Mouse (Mus musculus): ENCODE measurements around the gene Sh3d21. TPM values are rescaled to one million over a fixed set of nuclear protein-coding genes. Genes with fewer than 3 reads are reported as not detected.

The Sh3d21 gene
- polyA plus RNA-seq, 1 experiment from 2014 or later: 0.89 TPM

DNA sequence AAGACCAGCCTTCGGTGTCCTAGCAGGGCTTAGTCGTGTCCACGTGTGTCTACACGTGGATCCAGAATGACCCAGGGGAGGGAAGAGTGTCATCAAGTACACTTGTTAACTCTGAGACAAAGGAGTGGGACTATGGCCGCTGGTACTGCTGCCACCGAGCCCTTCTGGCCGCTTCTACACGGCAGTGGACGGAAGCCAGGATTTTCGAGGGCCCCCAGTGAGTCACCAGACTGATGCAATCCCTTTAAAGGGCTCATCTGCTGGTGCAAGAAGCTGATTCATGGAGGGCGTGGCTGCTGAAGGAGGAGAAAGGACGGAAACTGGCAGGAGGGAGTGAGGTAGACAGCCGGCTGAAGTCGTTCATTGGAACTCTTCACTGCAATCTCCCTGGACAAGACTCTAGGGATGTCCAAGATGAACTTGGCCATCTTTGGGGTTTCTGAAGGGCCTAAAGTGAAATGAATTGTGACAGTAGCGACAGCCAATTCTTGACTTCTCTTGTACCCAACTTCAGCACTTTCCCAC is 60.2 kb downstream of the Sh3d21 start:
- peaks cover 5% of the 10 kb centered on the region; the same call in 1 of the 2 replicates for H3K36me3 ChIP-seq
- peak overlapping the region; percentile 92 for H3K4me3 ChIP-seq
- no peaks in the 10 kb centered on the region for H3K9me3 ChIP-seq
- ATAC-seq (ENCODE audit: low read depth): peak; percentile 62
- peak overlapping the region; percentile 98 for H3K4me2 ChIP-seq
- H3K27me3 ChIP-seq: no peaks in the 10 kb centered on the region
- H3K4me1 ChIP-seq (replicated peaks): peaks cover 48% of the 10 kb centered on the region
- WGBS: under 1% methylated on average over 15 of the region's 15 CpGs
- H3K9ac ChIP-seq: peak overlapping the region; percentile 62
- peak overlapping the region; percentile 91 for H3K27ac ChIP-seq (replicated peaks)

GRCm38 (mm10) chr4:126102061-126102841 is 61.0 kb downstream of the Sh3d21 start:
- no peaks in the 10 kb centered on the region for H3K27me3 ChIP-seq
- peak overlapping the region; percentile 92; the same call in 1 of the 2 replicates for H3K4me3 ChIP-seq
- peak overlapping the region; percentile 98 for H3K4me2 ChIP-seq
- H3K9me3 ChIP-seq: no peaks in the 10 kb centered on the region
- peak overlapping the region; percentile 91 for H3K27ac ChIP-seq (replicated peaks)
- WGBS: 32% methylated on average over 7 of the region's 7 CpGs
- H3K36me3 ChIP-seq: peaks cover 5% of the 10 kb centered on the region; the same call in 1 of the 2 replicates
- no peak for ATAC-seq (ENCODE audit: low read depth)
- H3K4me1 ChIP-seq (replicated peaks): peaks cover 51% of the 10 kb centered on the region
- 0 out of 2 replicates have a peak overlapping the region, but pooled peaks have one; percentile 62 for H3K9ac ChIP-seq

DNA sequence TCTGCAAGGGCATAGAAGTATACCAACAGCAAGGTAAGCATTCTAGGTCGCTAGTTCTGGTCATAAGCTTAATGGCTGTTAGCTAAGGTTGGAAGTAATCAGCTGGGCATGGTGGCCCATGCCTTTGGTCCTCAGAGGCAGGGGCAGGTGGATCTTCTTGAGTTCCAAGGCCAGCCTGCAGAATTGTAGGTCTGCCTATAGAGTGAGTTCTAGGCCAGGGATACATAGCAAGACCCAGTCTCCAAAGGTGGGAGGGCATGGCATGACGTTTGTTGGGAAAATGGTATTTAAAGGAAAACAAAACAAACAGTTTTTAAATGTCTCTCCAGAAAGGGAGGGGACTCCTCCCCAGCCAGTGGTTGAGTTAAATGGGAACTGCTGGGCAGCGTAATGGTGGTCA is 62.5 kb downstream of the Sh3d21 start:
- ATAC-seq (ENCODE audit: low read depth): no peak

More for the DNA sequence above, 62.5 kb downstream of the Sh3d21 start:
- peaks cover 5% of the 10 kb centered on the region; the same call in 1 of the 2 replicates for H3K36me3 ChIP-seq
- H3K27ac ChIP-seq (replicated peaks): no peak overlapping the region
- no peak overlapping the region for H3K4me2 ChIP-seq
- no peaks in the 10 kb centered on the region for H3K9me3 ChIP-seq
- H3K27me3 ChIP-seq: no peaks in the 10 kb centered on the region
- no peak overlapping the region for H3K9ac ChIP-seq
- WGBS: 88% methylated on average over 3 of the region's 3 CpGs
- peaks cover 47% of the 10 kb centered on the region for H3K4me1 ChIP-seq (replicated peaks)
- H3K4me3 ChIP-seq: no peak overlapping the region

Other genes with a start within 250 kb of the Sh3d21 start
- 0.50 and 1.3 TPM in 2 replicates for gene Csf3r, start 138.9 kb downstream of the Sh3d21 start, polyA plus RNA-seq (2015; fragmentation: Nextera tagmentation; extraction: Ambion mirVana)
- gene Mrps15, start 116.6 kb downstream of the Sh3d21 start, polyA plus RNA-seq (2015; fragmentation: Nextera tagmentation; extraction: Ambion mirVana): 134 and 140 TPM in 2 replicates
- gene Oscp1, start 104.9 kb downstream of the Sh3d21 start, polyA plus RNA-seq (2015; fragmentation: Nextera tagmentation; extraction: Ambion mirVana): 30.1 and 30.2 TPM in 2 replicates
- gene Lsm10, start 66.9 kb downstream of the Sh3d21 start, polyA plus RNA-seq (2015; fragmentation: Nextera tagmentation; extraction: Ambion mirVana): 47.7 and 54.3 TPM in 2 replicates
- 33.9 and 37.7 TPM in 2 replicates for gene Stk40, start 59.5 kb downstream of the Sh3d21 start, polyA plus RNA-seq (2015; fragmentation: Nextera tagmentation; extraction: Ambion mirVana)
- gene Eva1b, start 15.7 kb downstream of the Sh3d21 start, polyA plus RNA-seq (2015; fragmentation: Nextera tagmentation; extraction: Ambion mirVana): 15.3 and 19.8 TPM in 2 replicates
- gene Thrap3, start 39.3 kb upstream of the Sh3d21 start, polyA plus RNA-seq (2015; fragmentation: Nextera tagmentation; extraction: Ambion mirVana): 143 and 165 TPM in 2 replicates
- 90.3 and 94.4 TPM in 2 replicates for gene Map7d1, start 92.9 kb upstream of the Sh3d21 start, polyA plus RNA-seq (2015; fragmentation: Nextera tagmentation; extraction: Ambion mirVana)
- gene Trappc3, start 98.8 kb upstream of the Sh3d21 start, polyA plus RNA-seq (2015; fragmentation: Nextera tagmentation; extraction: Ambion mirVana): 147 and 160 TPM in 2 replicates
- 7.4 and 9.5 TPM in 2 replicates for gene Col8a2, start 123.3 kb upstream of the Sh3d21 start, polyA plus RNA-seq (2015; fragmentation: Nextera tagmentation; extraction: Ambion mirVana)
- 69.5 and 69.6 TPM in 2 replicates for gene Adprhl2, start 158.2 kb upstream of the Sh3d21 start, polyA plus RNA-seq (2015; fragmentation: Nextera tagmentation; extraction: Ambion mirVana)
- 6.6 and 6.7 TPM in 2 replicates for gene Tekt2, start 162.2 kb upstream of the Sh3d21 start, polyA plus RNA-seq (2015; fragmentation: Nextera tagmentation; extraction: Ambion mirVana)